Mouse (Mus musculus) heart, embryonic 13.5 days (tissue): ENCODE measurements around the gene Ap2b1. TPM values are rescaled to one million over a fixed set of nuclear protein-coding genes. Genes with fewer than 3 reads are reported as not detected.

Experiments
- ATAC-seq: fragments of 200-750 bp; cut with Nextera tagmentation; 2 replicates; pipeline ENCODE4 v1.8.0; 2017; ENCODE audit warnings: moderate TSS enrichment; ENCODE audit not compliant: insufficient number of reproducible peaks, low FRiP score, low TSS enrichment; ENCODE audit errors: extremely low read depth
- H3K27ac ChIP-seq: fragments of 300-500 bp; sonication (generic); replicated peaks from 2 replicates; pipeline ENCODE4 v1.5.1; 2015; ENCODE audit warnings: moderate library complexity, mild to moderate bottlenecking, inconsistent platforms
- H3K27me3 ChIP-seq: fragments of 300-500 bp; sonication (generic); replicated peaks from 2 replicates; pipeline ENCODE4 v1.6.1; 2015; ENCODE audit warnings: mild to moderate bottlenecking, inconsistent platforms
- H3K36me3 ChIP-seq: fragments of 300-500 bp; sonication (generic); 2 replicates; pipeline ENCODE4 v1.6.1; 2015; ENCODE audit warnings: mild to moderate bottlenecking, inconsistent platforms
- H3K4me1 ChIP-seq: fragments of 300-500 bp; sonication (generic); 2 replicates; pipeline ENCODE4 v1.6.1; 2015; ENCODE audit warnings: inconsistent platforms
- H3K4me2 ChIP-seq: fragments of 300-500 bp; sonication (generic); 2 replicates; pipeline ENCODE4 v1.6.1; 2015; ENCODE audit warnings: inconsistent platforms, mild to moderate bottlenecking, moderate library complexity
- H3K4me3 ChIP-seq: fragments of 300-500 bp; sonication (generic); 2 replicates; pipeline ENCODE4 v1.5.1; 2015; ENCODE audit warnings: moderate library complexity, mild to moderate bottlenecking, inconsistent platforms
- H3K9ac ChIP-seq: fragments of 300-500 bp; sonication (generic); 2 replicates; pipeline ENCODE4 v1.6.1; 2015; ENCODE audit warnings: inconsistent platforms, mild to moderate bottlenecking, moderate library complexity
- H3K9me3 ChIP-seq: fragments of 300-500 bp; sonication (generic); 2 replicates; pipeline ENCODE4 v1.6.1; 2016; ENCODE audit warnings: inconsistent platforms
- WGBS: fragments of 180-500 bp; shearing (Covaris S2); methylation state at CpG from one replicate; pipeline ENCODE4 v1.1.7; 2015; ENCODE audit warnings: mixed read lengths; 5-methylcytosine and 5-hydroxymethylcytosine counted together
- polyA plus RNA-seq: library from polyadenylated mRNA; unstranded; fragments of >200 nt; fragmentation: Nextera tagmentation; extraction: Ambion mirVana; gene quantifications from 2 replicates; pipeline ENCODE4 v1.2.1, GENCODE M21; 2015

The Ap2b1 gene
- polyA plus RNA-seq, 1 experiment from 2014 or later: 37.2 TPM

DNA sequence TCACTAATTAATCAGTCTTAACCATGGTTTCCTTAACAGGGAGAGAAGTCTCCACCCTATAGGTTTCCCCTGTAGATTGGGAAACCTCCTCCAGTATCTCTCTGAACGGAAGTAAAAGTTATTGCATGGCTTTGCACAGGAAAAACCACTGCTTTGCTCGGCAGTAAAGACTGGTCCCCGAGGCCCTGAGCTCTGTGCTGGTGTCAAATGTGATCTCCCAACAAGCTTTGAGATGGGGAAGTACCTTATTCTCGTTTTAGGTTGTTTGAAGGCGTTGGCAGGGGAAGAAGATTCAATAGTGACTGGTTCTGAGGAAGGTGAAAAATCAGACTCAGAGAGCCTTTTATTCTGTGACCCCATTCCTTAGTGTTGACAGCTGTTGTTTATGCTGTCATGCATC lies 99.9 kb downstream of the Ap2b1 start:
- H3K36me3 ChIP-seq: peaks cover 71% of the 10 kb centered on the region

DNA sequence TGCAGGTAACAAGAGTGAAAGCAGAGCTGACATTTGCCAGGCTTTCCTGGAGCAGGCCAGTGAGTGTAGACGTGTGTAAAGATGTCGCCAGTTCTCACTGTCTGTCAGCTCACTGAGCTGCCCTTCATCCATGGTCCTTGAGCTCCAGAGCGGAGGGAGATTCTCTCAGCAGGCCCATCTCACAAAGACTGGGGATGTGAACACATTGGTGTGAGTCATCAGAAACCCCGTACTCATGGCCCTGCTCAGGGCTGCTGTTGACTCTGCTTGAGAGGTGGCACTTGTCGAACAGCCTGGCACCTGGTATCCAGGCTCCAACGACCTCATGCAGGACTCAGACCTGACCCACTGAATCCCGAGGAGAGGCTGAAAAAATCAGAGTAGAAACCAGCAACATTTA lies 105.0 kb downstream of the Ap2b1 start:
- Histone ChIP-seq H3K4me3 (no peak overlapping the region), H3K9me3 (no peaks in the 10 kb centered on the region), H3K4me1 (peaks cover 46% of the 10 kb centered on the region), H3K9ac (no peak overlapping the region), H3K27me3 (no peaks in the 10 kb centered on the region), H3K4me2 (no peak overlapping the region), H3K36me3 (peaks cover 53% of the 10 kb centered on the region), H3K27ac (no peak overlapping the region)
- WGBS: 48% methylated on average over 7 of the region's 7 CpGs
- no peak for ATAC-seq

More for the DNA sequence above, 99.9 kb downstream of the Ap2b1 start:
- no peaks in the 10 kb centered on the region for H3K9me3 ChIP-seq
- no peak overlapping the region for H3K27ac ChIP-seq
- H3K4me3 ChIP-seq: no peak overlapping the region
- no peak overlapping the region for H3K9ac ChIP-seq
- whole genome bisulfite sequencing: 67% methylated on average over 5 of the region's 5 CpGs
- no peak for ATAC-seq
- H3K4me2 ChIP-seq: no peak overlapping the region
- peaks cover 33% of the 10 kb centered on the region for H3K4me1 ChIP-seq
- H3K27me3 ChIP-seq: no peaks in the 10 kb centered on the region

DNA sequence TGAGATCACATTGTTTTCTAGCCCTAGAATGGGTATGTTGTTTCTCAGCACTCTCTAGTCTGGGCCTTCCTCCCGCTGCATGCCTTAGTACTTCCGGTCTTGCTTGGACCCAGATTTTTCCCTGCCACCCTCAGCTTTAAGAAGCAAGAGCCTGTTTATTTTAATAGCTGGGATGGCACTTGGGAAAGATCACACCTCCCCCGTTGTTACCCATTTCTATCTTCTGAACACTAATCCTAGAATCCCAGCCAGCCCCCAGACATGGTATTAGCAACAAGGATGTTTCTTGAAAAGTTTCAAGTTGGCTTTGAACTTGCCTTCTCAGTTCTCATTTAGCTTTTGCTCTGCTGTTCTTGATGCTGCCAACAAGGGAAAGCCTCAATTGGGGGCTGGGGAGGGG lies 107.6 kb downstream of the Ap2b1 start:
- Histone ChIP-seq H3K27ac (no peak overlapping the region), H3K9me3 (no peaks in the 10 kb centered on the region), H3K4me3 (no peak overlapping the region), H3K36me3 (peaks cover 31% of the 10 kb centered on the region), H3K4me2 (no peak overlapping the region), H3K4me1 (peaks cover 60% of the 10 kb centered on the region), H3K27me3 (peaks cover 11% of the 10 kb centered on the region; the same call in 1 of the 2 replicates), H3K9ac (0 out of 2 replicates have a peak overlapping the region, but pooled peaks have one; percentile 24)
- 43% methylated on average over 3 of the region's 3 CpGs for WGBS
- ATAC-seq: no peak

DNA sequence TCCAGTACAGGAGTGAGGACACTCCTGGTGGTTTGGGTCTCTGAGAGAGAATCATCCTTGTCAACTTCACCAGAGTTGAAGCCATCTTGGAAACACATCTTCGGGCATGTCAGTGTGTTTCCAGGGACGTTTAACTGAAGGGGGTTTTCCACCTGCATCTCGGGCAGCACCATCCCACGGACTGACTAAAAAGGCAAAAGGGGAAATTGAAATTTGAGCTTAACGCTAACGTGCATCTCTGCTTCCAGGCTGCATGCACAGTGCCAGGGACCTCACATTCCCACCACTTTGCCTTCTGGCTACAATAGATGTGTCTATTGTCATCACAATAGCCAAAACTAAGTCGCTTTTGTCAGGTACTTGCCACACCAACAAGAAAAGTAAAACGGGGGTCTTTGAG lies 109.4 kb downstream of the Ap2b1 start:
- H3K27me3 ChIP-seq: peaks cover 24% of the 10 kb centered on the region; the same call in 1 of the 2 replicates
- no peak for ATAC-seq
- no peak overlapping the region for H3K27ac ChIP-seq
- H3K4me3 ChIP-seq: no peak overlapping the region
- peaks cover 56% of the 10 kb centered on the region for H3K4me1 ChIP-seq
- no peak overlapping the region for H3K9ac ChIP-seq
- no peak overlapping the region for H3K4me2 ChIP-seq
- WGBS: 47% methylated on average over 8 of the region's 8 CpGs
- H3K36me3 ChIP-seq: peaks cover 14% of the 10 kb centered on the region
- no peaks in the 10 kb centered on the region for H3K9me3 ChIP-seq

DNA sequence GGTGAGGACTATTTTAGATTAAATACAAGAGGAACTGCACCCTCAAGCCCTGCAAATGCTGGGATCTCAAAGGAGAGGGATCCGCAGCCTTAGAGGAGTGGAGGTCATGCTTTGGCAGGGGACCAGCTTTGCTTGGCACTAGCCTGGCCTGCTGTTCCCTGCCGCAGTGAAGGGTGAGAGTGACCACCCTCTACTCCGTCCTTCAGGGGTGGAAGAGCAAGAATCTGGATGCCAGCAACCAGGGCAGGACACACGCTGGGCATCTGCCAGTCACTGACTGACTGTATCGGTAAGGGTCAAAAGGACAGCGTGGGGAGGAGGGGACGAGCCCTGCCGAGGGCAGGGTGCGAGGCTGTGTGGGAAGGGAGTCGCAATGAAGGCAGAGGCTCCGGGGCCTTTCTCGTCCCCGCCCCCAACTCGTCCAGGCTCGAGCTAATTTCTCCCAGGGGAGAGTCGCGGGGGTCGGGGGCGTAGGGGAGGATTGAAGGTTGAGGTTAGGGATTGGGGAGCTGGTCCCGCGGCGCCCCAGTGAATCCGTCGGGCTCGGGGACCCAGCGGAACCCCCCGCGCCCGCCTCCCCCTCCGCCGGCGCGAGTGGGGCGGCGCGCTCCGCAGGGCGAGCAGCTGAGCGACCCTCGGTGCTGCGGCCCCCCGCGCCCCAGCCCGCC lies 110.4 kb downstream of the Ap2b1 start, which contains the start of gene Rasl10b:
Gene Rasl10b, plus strand, starts transcription at position 51 of the 668 bp plus-strand sequence.
- peaks cover 51% of the 10 kb centered on the region for H3K4me1 ChIP-seq
- peak; percentile 16; the same call in 1 of the 2 replicates for ATAC-seq
- H3K36me3 ChIP-seq: peaks cover 4% of the 10 kb centered on the region
- under 1% methylated on average over 19 of the region's 44 CpGs for WGBS
- H3K4me2 ChIP-seq: peak within 1 kb of the TSS; percentile 87
- peak within 1 kb of the TSS; percentile 92 for H3K9ac ChIP-seq
- H3K27ac ChIP-seq: peak within 1 kb of the TSS; percentile 50; the same call in 1 of the 2 replicates
- H3K9me3 ChIP-seq: no peaks in the 10 kb centered on the region
- peaks cover 24% of the 10 kb centered on the region; the same call in 1 of the 2 replicates for H3K27me3 ChIP-seq
- H3K4me3 ChIP-seq: peak within 1 kb of the TSS; percentile 90

DNA sequence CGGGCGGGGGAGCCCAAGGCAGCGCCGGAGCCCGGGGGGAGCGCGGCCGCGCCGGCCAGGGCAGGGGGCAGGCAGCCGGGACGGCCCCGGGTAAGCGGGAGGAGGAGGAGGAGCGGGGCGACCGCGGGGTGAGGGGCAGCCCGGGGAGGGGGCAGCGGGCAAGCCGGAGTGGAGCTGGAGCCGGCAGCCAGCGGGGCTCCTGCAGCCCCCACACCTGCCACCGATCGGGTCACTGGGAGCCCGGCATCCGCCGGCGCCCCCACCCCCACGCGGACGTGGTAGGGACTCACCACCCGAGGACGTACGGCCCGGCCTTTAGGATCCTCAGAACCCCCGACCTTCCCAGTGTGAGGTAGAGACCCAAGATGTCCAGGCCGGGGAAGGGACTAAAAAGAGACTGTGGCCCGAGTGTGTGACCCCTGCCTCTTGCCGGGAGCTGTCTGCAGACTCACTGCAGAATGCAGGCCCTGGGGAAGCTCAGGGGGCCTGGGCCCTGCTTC lies 111.0 kb downstream of the Ap2b1 start:
- no peaks in the 10 kb centered on the region for H3K9me3 ChIP-seq
- peak overlapping the region; percentile 90 for H3K4me3 ChIP-seq
- peaks cover 51% of the 10 kb centered on the region for H3K4me1 ChIP-seq
- H3K27ac ChIP-seq: peak overlapping the region; percentile 50; the same call in 1 of the 2 replicates
- H3K4me2 ChIP-seq: peak overlapping the region; percentile 87
- H3K36me3 ChIP-seq: no peaks in the 10 kb centered on the region
- no peak for ATAC-seq
- 0% methylated on average over 27 of the region's 40 CpGs for WGBS
- peaks cover 24% of the 10 kb centered on the region; the same call in 1 of the 2 replicates for H3K27me3 ChIP-seq
- peak overlapping the region; percentile 92 for H3K9ac ChIP-seq

DNA sequence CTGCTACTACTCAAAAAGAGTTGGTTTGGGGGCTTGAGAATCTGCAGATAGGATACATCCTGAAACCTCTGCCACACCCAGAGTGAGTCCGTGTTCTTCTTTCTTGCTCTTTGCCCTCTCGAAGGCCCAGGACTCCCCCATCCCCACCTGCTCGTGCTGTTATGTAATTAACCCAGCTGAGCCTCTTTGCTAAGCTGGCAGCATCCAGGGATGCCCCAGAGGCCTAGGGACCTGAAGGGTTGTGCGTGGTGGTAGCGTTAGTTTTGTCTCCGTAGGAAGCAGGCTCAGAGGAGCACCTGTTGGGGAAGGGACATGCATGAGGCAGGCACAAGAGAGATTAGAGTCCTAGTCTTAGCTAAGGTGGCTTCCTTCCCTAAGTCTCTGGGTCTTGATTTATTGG lies 111.7 kb downstream of the Ap2b1 start:
- no peak for ATAC-seq
- Histone ChIP-seq H3K9me3 (no peaks in the 10 kb centered on the region), H3K36me3 (no peaks in the 10 kb centered on the region), H3K9ac (peak overlapping the region; percentile 92), H3K4me3 (peak overlapping the region; percentile 90), H3K4me1 (peaks cover 47% of the 10 kb centered on the region), H3K27me3 (peaks cover 24% of the 10 kb centered on the region; the same call in 1 of the 2 replicates), H3K27ac (no peak overlapping the region), H3K4me2 (peak overlapping the region; percentile 87)
- WGBS: 51% methylated on average over 6 of the region's 6 CpGs

DNA sequence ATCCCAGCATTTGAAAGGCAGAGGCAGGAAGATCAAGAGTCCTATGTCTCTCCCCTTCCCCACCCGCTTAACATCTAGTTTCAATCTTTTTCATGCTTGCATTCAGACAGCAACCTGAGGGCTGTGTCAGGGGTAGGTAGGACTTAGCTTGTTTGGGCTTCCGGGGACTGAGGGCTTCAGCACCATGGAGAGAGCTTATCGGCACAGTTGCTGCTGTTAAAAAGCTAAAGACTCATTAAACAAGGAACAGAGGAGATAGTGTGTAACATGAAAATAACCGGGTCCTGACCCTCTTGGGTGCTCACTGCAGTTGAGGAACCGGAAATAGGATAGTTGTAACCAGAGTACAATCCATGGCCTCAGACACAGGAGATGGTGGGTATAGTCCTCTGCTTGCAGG lies 118.3 kb downstream of the Ap2b1 start:
- peaks cover 56% of the 10 kb centered on the region for H3K27me3 ChIP-seq
- no peak for ATAC-seq
- WGBS: 7% methylated on average over 5 of the region's 5 CpGs
- no peaks in the 10 kb centered on the region for H3K36me3 ChIP-seq
- H3K27ac ChIP-seq: no peak overlapping the region
- H3K4me3 ChIP-seq: no peak overlapping the region
- peaks cover 7% of the 10 kb centered on the region for H3K4me1 ChIP-seq
- H3K9me3 ChIP-seq: no peaks in the 10 kb centered on the region
- H3K9ac ChIP-seq: no peak overlapping the region
- H3K4me2 ChIP-seq: no peak overlapping the region

DNA sequence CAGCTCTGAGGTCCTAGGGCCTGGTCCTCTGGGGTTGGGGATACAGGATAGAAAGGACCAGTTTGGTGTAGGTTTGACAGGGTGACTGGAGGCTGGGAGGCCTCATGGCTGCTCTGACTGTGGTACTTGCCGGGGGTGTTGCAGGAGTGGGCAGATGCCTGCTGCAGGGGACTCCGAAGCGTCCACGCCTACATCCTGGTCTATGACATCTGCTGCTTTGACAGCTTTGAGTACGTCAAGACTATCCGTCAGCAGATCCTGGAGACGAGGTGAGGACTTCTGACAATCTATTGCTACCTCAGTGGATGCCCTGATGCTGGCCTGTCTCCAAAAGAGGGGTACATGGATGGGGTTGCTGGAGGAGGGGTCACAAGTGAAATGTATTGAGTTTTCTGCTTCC lies 118.9 kb downstream of the Ap2b1 start:
- peaks cover 7% of the 10 kb centered on the region for H3K4me1 ChIP-seq
- ATAC-seq: no peak
- H3K27ac ChIP-seq: no peak overlapping the region
- H3K4me3 ChIP-seq: no peak overlapping the region
- H3K27me3 ChIP-seq: peaks cover 55% of the 10 kb centered on the region
- no peaks in the 10 kb centered on the region for H3K9me3 ChIP-seq
- H3K9ac ChIP-seq: no peak overlapping the region
- H3K4me2 ChIP-seq: no peak overlapping the region
- WGBS: 65% methylated on average over 7 of the region's 7 CpGs
- no peaks in the 10 kb centered on the region for H3K36me3 ChIP-seq

DNA sequence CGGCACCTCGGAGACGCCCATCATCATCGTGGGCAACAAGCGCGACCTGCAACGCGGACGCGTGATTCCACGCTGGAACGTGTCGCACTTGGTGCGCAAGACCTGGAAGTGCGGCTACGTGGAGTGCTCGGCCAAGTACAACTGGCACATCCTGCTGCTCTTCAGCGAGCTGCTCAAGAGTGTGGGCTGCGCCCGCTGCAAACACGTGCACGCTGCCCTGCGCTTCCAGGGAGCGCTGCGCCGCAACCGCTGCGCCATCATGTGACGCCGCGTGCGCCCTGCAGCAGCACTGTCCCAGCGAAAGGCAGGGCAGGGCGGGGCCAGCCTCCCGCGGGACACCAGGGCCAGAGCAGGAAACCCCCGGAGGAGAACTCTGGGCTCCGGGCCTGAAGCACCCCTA lies 119.7 kb downstream of the Ap2b1 start:
- Histone ChIP-seq H3K36me3 (no peaks in the 10 kb centered on the region), H3K4me3 (peak overlapping the region; percentile 18), H3K9me3 (no peaks in the 10 kb centered on the region), H3K27me3 (peaks cover 59% of the 10 kb centered on the region), H3K9ac (no peak overlapping the region), H3K4me2 (peak overlapping the region; percentile 42), H3K27ac (no peak overlapping the region), H3K4me1 (peaks cover 7% of the 10 kb centered on the region)
- ATAC-seq: no peak
- WGBS: 7% methylated on average over 38 of the region's 38 CpGs

DNA sequence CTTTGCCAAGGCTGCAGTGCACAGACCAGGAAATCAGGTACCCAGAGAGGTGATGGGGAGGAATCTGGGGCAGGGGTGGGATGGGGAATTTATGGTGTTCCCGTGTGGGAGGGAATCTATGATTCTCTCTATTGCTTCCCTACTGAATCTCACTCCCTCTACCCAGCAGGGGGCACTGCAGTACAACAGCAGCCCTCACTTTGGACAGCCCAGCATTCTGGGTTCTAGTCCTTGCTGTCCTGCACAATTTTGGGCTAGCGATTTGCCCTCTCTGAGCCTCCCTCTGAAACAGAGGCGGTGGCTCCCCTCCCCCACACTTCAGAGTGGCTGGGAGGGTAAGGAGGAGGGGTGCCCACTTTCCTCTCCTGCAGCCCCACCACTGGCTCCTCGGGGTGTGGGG lies 121.5 kb downstream of the Ap2b1 start:
- 24% methylated on average over 4 of the region's 4 CpGs for WGBS
- no peak for ATAC-seq
- no peak overlapping the region for H3K4me3 ChIP-seq
- H3K9ac ChIP-seq: no peak overlapping the region
- no peak overlapping the region for H3K27ac ChIP-seq
- H3K36me3 ChIP-seq: no peaks in the 10 kb centered on the region
- peaks cover 7% of the 10 kb centered on the region for H3K4me1 ChIP-seq
- H3K4me2 ChIP-seq: no peak overlapping the region
- H3K9me3 ChIP-seq: no peaks in the 10 kb centered on the region
- H3K27me3 ChIP-seq: peaks cover 67% of the 10 kb centered on the region

DNA sequence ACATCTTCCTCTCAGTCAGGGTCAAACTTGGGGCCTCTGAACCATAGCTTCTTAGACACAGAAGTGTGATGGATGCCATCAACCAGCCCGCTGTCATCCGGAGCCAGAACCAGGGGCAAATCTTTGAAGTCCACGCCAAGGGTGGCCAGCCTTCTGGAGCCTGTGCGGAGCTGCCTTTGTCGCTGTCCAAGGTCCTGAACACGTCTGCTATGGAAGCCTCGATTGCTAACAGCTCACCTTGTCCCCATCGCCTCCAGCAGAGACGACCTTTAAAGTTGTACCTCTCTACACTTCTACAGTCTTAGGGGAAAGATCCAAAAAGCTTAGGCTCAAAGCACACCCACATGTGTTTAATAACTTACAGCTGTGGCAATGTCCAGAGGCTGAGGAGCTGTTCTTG lies 122.5 kb downstream of the Ap2b1 start:
- peaks cover 7% of the 10 kb centered on the region for H3K4me1 ChIP-seq
- WGBS: 3% methylated on average over 9 of the region's 9 CpGs
- no peaks in the 10 kb centered on the region for H3K36me3 ChIP-seq
- H3K27ac ChIP-seq: no peak overlapping the region
- no peaks in the 10 kb centered on the region for H3K9me3 ChIP-seq
- no peak for ATAC-seq
- no peak overlapping the region for H3K4me3 ChIP-seq
- no peak overlapping the region for H3K9ac ChIP-seq
- H3K4me2 ChIP-seq: no peak overlapping the region
- peaks cover 77% of the 10 kb centered on the region for H3K27me3 ChIP-seq
